Mouse (Mus musculus): ENCODE measurements around the gene Bbs2.

GRCm38 (mm10) chr8:94047845-94048244 is 50.9 kb downstream of the Bbs2 start:
- no peak for TF ChIP-seq CTCF (conservative IDR thresholded peaks at IDR 0.05; ENCODE audit: insufficient read depth, insufficient read length, low read depth, low read length)
- no peak for TF ChIP-seq POLR2A (IDR thresholded peaks at IDR 0.05; ENCODE audit: low read depth, low read length)
